Mouse (Mus musculus) hindbrain, embryonic 11.5 days (tissue): ENCODE data around the gene Iars. TPM values are rescaled to one million over a fixed set of nuclear protein-coding genes. Genes with fewer than 3 reads are reported as not detected.

Source experiments
- ATAC-seq: fragments of 200-750 bp; cut with Nextera tagmentation; 2 replicates; pipeline ENCODE4 v1.8.0; 2017; ENCODE audit warnings: mild to moderate bottlenecking, moderate TSS enrichment, moderate library complexity; ENCODE audit not compliant: low FRiP score
- DNase-seq: peaks from one replicate; pipeline ENCODE4 v3.0.0-alpha.2; 2015; ENCODE audit warnings: low spot score
- H3K27ac ChIP-seq: fragments of 300-500 bp; sonication (generic); 2 replicates; pipeline ENCODE4 v1.5.1; 2014; ENCODE audit warnings: mild to moderate bottlenecking, low read depth, low read length
- H3K27me3 ChIP-seq: fragments of 300-500 bp; sonication (generic); 2 replicates; pipeline ENCODE4 v1.6.1; 2014; ENCODE audit warnings: mild to moderate bottlenecking, low read length, moderate library complexity, mixed read lengths; ENCODE audit not compliant: control insufficient read depth, insufficient read depth
- H3K36me3 ChIP-seq: fragments of 300-500 bp; sonication (generic); 2 replicates; pipeline ENCODE4 v1.6.1; 2014; ENCODE audit warnings: mild to moderate bottlenecking, low read length, moderate library complexity, mixed read lengths; ENCODE audit not compliant: control insufficient read depth, insufficient read depth
- H3K4me1 ChIP-seq: fragments of 300-500 bp; sonication (generic); replicated peaks from 2 replicates; pipeline ENCODE4 v1.6.1; 2014; ENCODE audit warnings: low read length, mixed read lengths; ENCODE audit not compliant: control insufficient read depth, insufficient read depth
- H3K4me2 ChIP-seq: fragments of 300-500 bp; sonication (generic); replicated peaks from 2 replicates; pipeline ENCODE4 v1.6.1; 2014; ENCODE audit warnings: mild to moderate bottlenecking, low read depth, low read length
- H3K4me3 ChIP-seq: fragments of 300-500 bp; sonication (generic); 2 replicates; pipeline ENCODE4 v1.5.1; 2014; ENCODE audit warnings: low read depth, low read length
- H3K9ac ChIP-seq: fragments of 300-500 bp; sonication (generic); 2 replicates; pipeline ENCODE4 v1.6.1; 2014; ENCODE audit warnings: low read depth, low read length
- H3K9me3 ChIP-seq: fragments of 300-500 bp; sonication (generic); 2 replicates; pipeline ENCODE4 v1.6.1; 2016; ENCODE audit warnings: low read length; ENCODE audit not compliant: control insufficient read depth
- WGBS: fragments of 180-500 bp; shearing (Covaris S2); extraction: QIAGEN DNeasy Blood & Tissue Kit; methylation state at CpG from one replicate; pipeline ENCODE4 v1.1.7; 2014; 5-methylcytosine and 5-hydroxymethylcytosine counted together
- polyA plus RNA-seq: library from polyadenylated mRNA; unstranded; fragments of >200 nt; fragmentation: Nextera tagmentation; extraction: Ambion mirVana; gene quantifications from 2 replicates; pipeline ENCODE4 v1.2.1, GENCODE M21; 2014

The Iars gene
- polyA plus RNA-seq, 1 experiment from 2014 or later, result 100 TPM

DNA sequence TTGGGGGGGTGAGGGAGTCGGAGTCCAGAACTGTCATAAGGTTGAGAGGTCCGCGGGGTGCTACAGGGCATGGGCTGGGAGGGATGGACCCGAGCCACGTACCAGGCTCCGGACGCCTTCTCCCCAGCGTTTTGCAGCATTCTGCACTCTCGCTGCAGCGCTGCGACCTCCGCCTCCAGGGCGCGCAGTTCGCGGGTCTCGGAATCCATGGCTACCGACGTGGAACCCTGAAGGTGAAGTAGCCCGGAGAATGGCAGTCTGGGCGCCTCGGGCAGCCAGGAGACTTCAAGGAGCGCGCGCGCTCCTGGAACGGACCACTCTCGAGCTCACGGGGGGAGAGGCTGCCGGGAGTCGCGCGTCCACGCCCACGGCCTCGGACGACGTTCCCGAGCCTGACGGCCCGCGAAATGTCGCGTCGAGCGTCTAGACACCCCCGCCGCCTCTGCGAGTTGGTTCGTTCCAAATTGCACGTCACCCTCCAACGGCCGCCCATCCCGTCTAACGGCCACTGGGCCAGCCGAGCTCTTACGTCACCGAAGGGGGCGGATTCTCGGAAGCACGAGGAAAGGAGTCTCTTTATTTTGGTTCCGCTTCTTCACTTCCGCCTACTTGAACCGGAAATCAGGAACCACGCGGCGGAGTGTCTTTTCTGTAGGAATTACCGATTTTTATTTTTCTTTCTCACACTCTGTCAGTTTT lies 29.3 kb upstream of the Iars start, which contains the start of the genes Cenpp and Nol8:
Cenpp (minus strand) TSS at position 305 of the 699 bp plus-strand sequence.
Nol8 (plus strand) TSS at position 598 of the 699 bp plus-strand sequence.
- peak within 1 kb of the TSS; percentile 80 for H3K4me2 ChIP-seq

DNA sequence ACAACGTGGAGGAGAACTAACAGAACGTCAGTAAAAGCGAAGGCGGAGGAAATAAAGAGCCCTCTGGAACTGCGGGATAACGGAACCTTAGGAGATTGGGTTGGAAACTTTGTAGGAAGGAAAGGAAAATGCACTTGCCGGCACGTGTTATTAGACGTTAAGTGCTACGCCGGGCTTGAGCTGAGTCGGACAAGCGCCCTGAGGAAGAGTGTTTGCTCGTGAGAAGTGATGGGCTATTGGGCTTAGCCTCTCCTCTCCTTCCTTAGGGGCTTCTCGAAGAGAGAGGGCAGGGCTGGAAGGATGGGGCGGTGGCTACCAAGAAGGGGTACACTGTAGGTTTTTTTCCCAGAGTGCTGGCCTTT lies 28.7 kb upstream of the Iars start:
- Histone ChIP-seq H3K27ac (no peak overlapping the region), H3K9me3 (no peaks in the 10 kb centered on the region), H3K4me2 (peak overlapping the region; percentile 80), H3K27me3 (no peaks in the 10 kb centered on the region), H3K4me1 (no peaks in the 10 kb centered on the region), H3K9ac (peak overlapping the region; percentile 61), H3K4me3 (peak overlapping the region; percentile 79), H3K36me3 (no peaks in the 10 kb centered on the region)
- ATAC-seq (peak; percentile 79), DNase-seq (no peak)
- under 1% methylated on average over 15 of the region's 16 CpGs for WGBS

More for the DNA sequence above, 29.3 kb upstream of the Iars start, which contains the start of the genes Cenpp and Nol8:
- H3K36me3 ChIP-seq, result no peaks in the 10 kb centered on the region
- no peaks in the 10 kb centered on the region for H3K27me3 ChIP-seq
- H3K9me3 ChIP-seq, result no peaks in the 10 kb centered on the region
- ATAC-seq, result peak; percentile 98
- H3K9ac ChIP-seq, result peak within 1 kb of the TSS; percentile 61
- peak; percentile 100 for DNase-seq
- H3K27ac ChIP-seq, result no peak within 1 kb of the TSS
- H3K4me1 ChIP-seq, result no peaks in the 10 kb centered on the region
- peak within 1 kb of the TSS; percentile 79 for H3K4me3 ChIP-seq
- under 1% methylated on average over 68 of the region's 68 CpGs for WGBS

DNA sequence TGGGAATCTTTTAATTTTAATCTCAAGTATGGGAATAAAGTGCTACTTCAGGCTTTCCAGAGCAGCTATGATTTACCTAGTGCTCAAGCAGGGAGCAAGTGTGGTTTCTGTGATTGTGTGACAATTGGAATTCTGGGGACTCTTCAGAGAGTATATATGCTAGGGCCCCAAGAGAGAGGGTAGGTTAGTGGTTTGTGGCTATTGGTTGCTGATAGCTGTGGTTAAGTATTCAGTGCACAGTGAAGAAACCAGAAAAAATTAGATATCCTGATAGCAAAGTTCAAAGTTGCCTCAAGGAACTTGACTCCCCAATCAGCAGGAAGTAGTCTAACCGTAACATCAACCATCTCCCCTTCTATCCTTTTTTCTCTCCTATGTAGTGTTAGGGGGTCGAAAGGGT lies 4.1 kb upstream of the Iars start:
- H3K27me3 ChIP-seq, result no peaks in the 10 kb centered on the region
- no peak overlapping the region for H3K9ac ChIP-seq
- ATAC-seq (no peak), DNase-seq (no peak)
- H3K4me1 ChIP-seq, result no peaks in the 10 kb centered on the region
- no peak overlapping the region for H3K4me3 ChIP-seq
- no peak overlapping the region for H3K4me2 ChIP-seq
- 90% methylated on average over 2 of the region's 2 CpGs for WGBS
- no peaks in the 10 kb centered on the region for H3K36me3 ChIP-seq
- no peak overlapping the region for H3K27ac ChIP-seq
- no peaks in the 10 kb centered on the region for H3K9me3 ChIP-seq

DNA sequence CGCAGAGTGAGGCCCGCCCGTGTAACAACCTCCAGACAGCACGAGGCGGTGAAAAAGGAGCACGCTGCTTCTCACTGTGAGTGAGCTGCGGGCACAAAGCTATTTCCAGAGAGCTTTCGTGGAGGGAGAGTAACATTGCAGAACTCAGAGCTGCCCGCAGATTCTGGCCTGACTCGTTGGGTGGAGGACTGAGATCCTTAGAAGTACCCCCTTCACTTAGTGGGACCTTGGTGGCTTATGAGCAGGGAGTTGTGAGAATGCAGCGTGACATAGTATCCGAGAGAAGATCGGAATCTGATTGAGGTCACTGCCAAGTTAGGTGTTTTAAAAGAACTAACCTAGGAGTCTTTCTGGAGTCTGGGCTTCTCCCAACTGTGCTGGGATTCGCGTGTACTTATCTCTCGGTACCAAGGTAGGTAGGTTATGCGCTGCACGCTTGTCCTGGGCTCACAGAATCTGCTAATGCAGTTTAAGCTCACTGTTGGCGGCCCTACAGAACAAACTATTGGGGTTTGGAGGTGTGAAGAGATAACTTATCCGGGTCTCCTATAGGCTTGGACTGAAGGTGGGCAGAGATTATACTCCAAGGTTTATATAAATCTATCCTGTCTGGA lies 440 bp downstream of the Iars start:
- Histone ChIP-seq H3K4me2 (peak overlapping the region; percentile 90), H3K27ac (no peak overlapping the region), H3K4me3 (peak overlapping the region; percentile 92), H3K4me1 (no peaks in the 10 kb centered on the region), H3K9me3 (no peaks in the 10 kb centered on the region), H3K27me3 (no peaks in the 10 kb centered on the region), H3K9ac (peak overlapping the region; percentile 86), H3K36me3 (no peaks in the 10 kb centered on the region)
- DNase-seq (no peak), ATAC-seq (peak; percentile 71)
- WGBS, result under 1% methylated on average over 20 of the region's 20 CpGs

DNA sequence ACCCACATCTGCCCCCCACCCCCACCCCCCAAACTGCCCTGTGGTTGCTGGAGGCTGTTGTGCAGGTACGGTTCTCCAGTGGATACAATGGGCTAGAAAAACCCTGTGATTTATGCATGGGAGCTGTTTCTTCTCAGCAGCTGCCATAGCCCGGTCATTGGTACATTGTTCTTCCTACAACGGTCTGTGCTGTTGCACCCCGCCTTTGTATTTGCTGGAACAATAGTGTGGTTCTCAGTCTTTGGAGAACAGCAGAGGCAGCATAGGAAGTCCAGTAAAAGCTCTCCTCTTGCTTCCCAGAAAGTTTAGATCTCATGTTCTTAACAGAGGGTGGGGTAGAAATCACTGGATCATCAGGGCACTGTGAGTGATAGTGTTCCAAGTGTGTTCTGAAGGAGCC lies 2.4 kb downstream of the Iars start:
- Histone ChIP-seq H3K27me3 (no peaks in the 10 kb centered on the region), H3K27ac (no peak overlapping the region), H3K4me1 (no peaks in the 10 kb centered on the region), H3K4me3 (no peak overlapping the region), H3K9ac (no peak overlapping the region), H3K4me2 (no peak overlapping the region), H3K36me3 (0 out of 2 replicates have a peak, but pooled peaks cover 2% of the 10 kb centered on the region), H3K9me3 (no peaks in the 10 kb centered on the region)
- WGBS, result 52% methylated on average over 4 of the region's 4 CpGs
- ATAC-seq (no peak), DNase-seq (no peak)

DNA sequence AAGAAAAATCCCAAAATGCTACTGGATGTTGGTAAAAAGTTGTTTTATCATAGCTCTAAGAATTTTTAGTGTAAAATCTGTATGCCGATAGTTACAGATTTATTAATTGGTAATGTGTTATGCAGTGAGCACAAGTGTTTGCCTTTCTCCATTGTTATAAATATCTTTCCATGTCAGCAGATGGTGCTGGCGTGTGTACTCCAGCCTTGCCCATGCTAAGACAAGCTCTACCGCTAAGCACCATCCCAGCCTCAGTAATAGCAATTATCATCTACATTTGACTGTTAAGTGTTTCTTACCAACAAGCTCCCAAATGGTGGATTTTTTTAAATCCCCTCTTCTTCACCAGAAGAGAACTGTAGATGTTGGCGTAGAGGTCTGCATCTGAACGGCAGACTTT lies 9.2 kb downstream of the Iars start:
- no peaks in the 10 kb centered on the region for H3K9me3 ChIP-seq
- H3K27ac ChIP-seq, result no peak overlapping the region
- 0 out of 2 replicates have a peak, but pooled peaks cover 12% of the 10 kb centered on the region for H3K36me3 ChIP-seq
- no peak overlapping the region for H3K4me2 ChIP-seq
- H3K4me3 ChIP-seq, result no peak overlapping the region
- 96% methylated on average over 5 of the region's 5 CpGs for WGBS
- ATAC-seq (no peak), DNase-seq (no peak)
- no peaks in the 10 kb centered on the region for H3K27me3 ChIP-seq
- no peaks in the 10 kb centered on the region for H3K4me1 ChIP-seq
- no peak overlapping the region for H3K9ac ChIP-seq

DNA sequence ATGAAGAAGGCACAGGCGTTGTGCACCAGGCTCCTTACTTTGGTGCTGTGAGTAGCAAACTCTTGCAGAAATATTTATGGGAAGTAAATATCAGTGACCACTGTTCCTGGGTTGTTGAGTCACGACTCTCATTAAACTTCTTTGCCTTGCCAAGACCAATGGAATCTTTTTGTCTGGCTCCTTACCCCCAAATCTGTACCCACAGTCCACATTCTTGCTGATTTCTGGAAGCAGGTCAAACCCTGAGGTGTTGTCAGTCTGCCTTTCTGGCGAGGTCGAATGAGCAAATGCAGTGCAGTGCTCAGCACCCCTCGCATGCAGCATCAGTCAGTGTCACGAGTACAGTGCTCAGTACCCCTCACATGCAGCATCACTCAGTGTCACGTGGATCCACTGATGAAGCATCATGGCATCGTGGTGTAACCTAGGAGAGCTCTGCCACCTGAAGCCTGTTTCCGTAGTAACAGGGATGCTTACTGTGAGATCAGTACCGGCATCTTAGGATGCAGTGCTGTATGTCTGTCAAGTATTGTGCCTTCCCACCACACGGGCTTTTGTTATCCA lies 21.4 kb downstream of the Iars start:
- Histone ChIP-seq H3K27me3 (no peaks in the 10 kb centered on the region), H3K4me2 (no peak overlapping the region), H3K36me3 (no peaks in the 10 kb centered on the region), H3K9me3 (no peaks in the 10 kb centered on the region), H3K4me1 (peaks cover 3% of the 10 kb centered on the region; the same call in 1 of the 2 replicates), H3K4me3 (no peak overlapping the region), H3K27ac (no peak overlapping the region), H3K9ac (no peak overlapping the region)
- DNase-seq (no peak), ATAC-seq (no peak)
- 91% methylated on average over 11 of the region's 11 CpGs for WGBS

DNA sequence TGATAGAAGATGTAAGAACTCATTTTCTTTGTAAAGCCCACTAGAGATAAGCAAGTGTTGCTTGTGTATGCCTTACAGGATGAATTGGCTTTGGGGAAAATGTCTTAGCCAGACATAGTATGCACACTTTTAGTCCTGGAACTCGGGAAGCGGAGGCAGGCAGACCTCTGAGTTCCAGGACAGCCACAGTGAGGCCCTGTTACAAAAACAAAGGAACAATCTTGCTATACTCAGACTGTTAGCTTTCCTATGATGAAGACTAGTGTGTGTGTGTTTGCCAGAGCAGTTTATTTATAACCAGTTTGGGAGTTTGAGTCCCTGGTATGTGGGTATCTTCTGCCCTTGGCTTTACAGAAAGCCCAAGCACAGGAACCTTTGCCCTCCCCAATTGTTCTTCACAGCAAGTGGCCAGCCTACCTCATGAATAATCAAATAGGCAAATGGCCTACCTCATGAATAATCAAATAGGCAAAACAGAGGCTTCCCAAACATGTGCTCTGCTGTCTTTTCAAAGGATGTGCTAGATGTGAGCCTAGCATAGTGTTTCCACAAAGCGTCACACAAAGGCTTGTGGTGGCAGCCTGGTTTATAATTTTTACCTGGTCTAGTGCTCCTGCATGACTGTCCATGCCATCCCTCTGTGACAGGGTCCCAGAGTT lies 24.3 kb downstream of the Iars start:
- 73% methylated on average over 3 of the region's 3 CpGs for WGBS
- H3K27me3 ChIP-seq, result no peaks in the 10 kb centered on the region
- no peak overlapping the region for H3K4me3 ChIP-seq
- peaks cover 7% of the 10 kb centered on the region; the same call in 1 of the 2 replicates for H3K36me3 ChIP-seq
- no peak overlapping the region for H3K9ac ChIP-seq
- DNase-seq (peak; percentile 77), ATAC-seq (peak; percentile 87)
- peak overlapping the region; percentile 70; the same call in 1 of the 2 replicates for H3K27ac ChIP-seq
- no peaks in the 10 kb centered on the region for H3K9me3 ChIP-seq
- no peak overlapping the region for H3K4me2 ChIP-seq
- peaks cover 3% of the 10 kb centered on the region; the same call in 1 of the 2 replicates for H3K4me1 ChIP-seq
